Mouse (Mus musculus) gastrocnemius, adult 18-20 months (tissue): ENCODE results near the gene Gm37240. TPM values are rescaled to one million over a fixed set of nuclear protein-coding genes. Genes with fewer than 3 reads are reported as not detected.

Experiments
- DNase-seq: peaks from one replicate; pipeline ENCODE4 v3.0.0; 2021; ENCODE audit warnings: low spot score
- total RNA-seq, 2 experiments: library from RNA; stranded (reverse); gene quantifications; 2 replicates each; pipeline ENCODE4 v1.2.3; 2021

Gm37240 gene
- total RNA-seq, 2 experiments from 2014 or later, result 30.2 to 34.0 TPM

DNA sequence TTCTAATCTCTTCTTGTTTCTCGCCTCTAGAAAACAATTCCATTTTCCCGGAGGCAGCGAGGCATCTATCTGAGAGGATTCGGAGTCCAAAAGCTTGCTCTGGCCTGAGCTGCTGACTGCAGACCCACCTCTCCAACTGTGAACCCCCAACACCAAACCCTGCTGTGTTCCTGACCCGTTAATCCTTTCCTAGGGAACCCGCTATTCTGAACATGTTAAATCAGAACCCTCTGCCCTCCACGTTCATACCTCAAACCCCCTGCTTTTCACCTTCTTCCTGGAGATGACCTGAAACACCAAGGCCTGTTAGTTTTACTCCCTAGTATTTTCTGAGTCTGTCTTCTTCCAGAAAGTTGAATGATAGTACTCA lies 1271.5 kb downstream of the Gm37240 start:
- no peak for DNase-seq

DNA sequence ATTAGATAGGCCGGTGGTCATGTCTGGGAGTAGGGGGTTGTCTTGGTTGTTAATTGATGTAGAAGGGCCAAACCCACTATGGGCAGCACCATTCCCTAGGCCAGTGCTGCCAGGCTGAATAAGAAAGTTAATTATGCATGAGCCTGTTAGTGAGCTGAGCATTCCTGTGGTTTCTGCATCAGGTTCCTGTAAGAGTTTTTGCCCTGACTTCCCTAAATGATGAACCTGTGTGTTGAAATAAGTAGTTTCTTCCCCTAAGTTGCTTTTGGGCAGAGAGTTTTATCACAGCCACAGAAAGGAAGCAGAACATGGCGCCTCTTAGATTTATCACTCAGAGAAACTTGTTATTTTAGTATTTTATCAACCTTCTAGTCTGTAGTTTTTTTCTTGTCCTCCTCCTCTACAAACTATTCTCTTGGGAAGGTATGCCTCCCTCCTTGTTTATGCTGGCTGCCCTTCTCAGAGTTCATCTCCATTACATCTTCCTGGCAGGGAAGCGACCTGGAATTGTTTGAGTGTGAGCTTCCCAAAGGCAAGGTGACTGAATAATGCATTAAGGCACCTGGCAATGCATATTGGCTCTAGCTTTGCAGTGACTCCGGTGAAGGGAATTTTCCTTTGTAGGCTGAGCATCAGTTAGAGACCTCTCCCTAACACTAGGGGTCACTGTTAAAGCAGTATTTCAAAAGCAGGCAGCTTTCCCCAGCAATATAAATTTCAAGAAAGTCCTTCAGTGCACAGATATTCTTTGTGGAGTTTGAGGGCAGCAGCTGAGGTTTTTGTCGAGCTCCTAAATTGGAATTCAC lies 1272.1 kb downstream of the Gm37240 start:
- DNase-seq, result peak; percentile 28

DNA sequence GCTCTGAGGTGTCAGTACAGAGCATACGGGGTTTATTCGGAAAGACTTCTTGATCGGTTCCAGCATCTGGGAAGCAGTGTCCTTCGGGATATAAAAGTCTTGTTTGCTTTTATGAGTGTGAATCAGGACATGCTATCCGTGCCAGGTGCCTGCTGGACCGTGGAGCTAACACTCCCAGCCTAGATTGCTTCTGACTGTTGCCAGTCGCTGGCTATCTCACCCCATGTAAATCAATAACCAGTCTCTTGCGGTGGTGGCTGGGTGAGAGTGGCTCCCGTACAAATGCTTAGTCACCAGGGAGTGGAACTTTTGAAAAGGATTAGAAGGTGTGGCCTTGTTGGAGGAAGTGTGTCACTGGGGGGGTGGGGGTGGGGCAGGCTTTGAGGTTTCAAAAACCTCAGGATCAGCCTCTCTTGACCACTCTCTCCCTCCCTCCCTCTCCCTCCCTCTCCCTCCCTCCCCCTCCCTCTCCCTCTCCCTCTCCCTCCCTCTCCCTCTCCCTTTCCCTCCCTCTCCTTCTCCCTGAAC lies 1277.1 kb downstream of the Gm37240 start:
- DNase-seq, result no peak

DNA sequence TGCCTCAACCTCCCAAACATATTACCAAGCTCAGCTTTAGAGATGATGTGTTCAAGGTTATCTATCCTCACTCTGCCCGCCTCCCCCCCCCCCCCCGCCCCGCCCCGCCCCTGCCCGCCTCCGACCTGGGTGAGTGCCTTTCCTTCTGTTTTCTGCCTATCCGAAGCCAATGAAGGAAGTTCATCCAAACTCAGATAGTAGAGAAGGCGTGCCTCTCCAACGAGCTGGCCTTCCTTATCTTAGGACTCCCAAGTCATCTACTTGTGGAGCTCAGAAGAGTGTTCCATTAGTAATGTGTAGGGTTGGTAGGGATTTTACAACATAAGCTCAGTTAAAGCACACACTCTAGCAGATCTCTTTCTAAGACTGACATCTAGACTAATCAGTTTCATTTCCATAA lies 1284.1 kb downstream of the Gm37240 start:
- no peak for DNase-seq

DNA sequence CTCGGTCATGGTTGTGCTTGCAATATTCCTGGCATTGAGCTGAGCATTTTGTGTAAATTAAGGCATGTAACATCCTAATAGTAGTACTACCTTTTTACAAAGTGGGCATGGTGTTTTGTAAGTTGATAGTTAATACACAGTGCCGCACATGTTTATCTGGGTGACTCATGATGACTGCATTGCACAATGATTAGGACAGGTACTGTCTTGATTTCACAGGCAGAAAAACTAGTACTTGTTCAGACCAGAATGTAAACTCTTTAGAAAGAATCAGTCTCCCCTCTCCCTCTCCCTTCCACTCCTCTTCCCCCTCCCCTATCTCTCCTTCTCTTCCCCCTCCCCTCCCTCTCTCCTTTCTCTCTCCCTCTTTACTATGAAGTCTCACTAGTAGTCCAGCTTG lies 1284.6 kb downstream of the Gm37240 start:
- no peak for DNase-seq

DNA sequence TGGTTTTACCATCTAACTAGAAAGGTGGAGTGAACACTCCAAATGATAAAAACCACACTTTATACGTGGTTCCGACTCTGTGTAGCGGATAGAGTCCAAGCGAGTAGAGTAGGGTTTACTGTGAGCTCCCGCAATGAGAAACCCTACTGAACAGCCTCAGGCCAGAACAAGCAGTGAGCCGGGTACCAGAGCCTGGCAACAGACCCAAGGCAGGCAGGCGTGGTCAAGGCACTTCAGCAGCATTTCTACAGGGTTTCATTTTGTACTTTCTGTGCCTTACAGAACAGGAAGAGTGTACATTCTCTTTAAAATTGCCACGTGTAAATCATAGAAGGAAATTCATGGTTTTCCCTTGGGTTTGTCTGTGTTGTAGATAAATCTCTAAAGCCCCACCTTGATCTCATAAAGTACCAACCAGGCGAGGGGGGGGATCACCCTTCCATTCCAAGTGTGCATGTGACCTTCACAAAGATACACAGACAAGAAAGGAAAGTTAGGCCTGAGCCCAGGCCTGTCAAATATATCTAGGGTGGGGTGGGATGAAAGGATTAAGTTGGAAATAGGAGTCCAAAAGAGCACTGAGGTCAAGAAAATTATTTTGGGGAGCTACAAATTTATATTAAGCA lies 1285.3 kb downstream of the Gm37240 start:
- no peak for DNase-seq

DNA sequence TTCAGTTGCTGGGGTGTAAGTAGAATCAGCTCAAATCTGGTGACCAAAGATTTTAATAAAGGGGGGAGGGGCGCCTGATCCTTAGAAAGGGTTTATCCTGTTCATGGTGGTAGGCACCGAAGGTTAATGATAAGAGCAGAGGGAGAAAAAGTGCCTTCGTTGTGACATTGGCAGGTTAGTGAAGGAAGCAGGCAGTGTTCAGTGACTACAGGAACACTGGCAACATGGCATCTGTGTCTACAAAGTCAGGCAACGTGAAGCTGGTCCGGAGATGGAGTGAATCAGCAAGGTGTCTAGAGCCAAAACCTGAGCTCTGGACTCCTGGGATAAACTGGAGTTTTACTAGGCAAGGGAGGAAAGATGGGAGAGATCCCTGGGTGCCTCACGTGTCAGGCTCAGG lies 1288.6 kb downstream of the Gm37240 start:
- DNase-seq, result no peak

DNA sequence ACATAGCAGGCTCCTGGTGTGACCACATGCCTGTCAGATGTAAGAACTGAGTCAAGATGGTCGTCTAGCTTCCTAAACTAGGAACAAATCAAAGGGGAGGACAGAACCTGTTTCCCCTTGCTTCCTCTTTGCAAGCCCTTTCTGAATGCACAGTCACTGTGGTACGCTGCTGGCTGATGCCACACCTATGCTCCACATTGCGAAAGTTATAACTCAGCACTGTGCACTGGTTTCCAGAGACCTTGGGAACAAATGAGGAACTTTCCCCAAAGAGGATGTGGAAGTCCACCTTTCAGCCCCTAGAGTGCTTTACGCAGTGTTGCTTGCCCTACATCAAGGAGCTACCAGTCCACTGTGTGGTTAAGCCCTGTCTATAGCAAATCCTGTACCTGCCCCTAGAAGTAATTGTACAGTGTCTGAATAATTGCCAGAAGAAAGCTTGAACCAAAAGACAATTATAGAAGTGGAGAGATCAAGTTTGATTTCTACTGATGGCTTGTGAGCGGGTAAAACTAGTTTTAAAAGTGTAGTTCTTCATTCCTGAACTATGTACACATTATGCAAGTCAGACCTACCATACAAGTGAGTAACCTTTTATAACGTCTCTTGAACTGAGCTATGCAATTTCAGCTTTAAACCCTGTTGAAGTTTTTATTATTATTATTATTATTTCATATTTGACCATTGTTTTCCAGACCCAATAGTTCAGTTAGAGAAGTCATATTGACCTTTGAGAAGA lies 1289.2 kb downstream of the Gm37240 start:
- no peak for DNase-seq

DNA sequence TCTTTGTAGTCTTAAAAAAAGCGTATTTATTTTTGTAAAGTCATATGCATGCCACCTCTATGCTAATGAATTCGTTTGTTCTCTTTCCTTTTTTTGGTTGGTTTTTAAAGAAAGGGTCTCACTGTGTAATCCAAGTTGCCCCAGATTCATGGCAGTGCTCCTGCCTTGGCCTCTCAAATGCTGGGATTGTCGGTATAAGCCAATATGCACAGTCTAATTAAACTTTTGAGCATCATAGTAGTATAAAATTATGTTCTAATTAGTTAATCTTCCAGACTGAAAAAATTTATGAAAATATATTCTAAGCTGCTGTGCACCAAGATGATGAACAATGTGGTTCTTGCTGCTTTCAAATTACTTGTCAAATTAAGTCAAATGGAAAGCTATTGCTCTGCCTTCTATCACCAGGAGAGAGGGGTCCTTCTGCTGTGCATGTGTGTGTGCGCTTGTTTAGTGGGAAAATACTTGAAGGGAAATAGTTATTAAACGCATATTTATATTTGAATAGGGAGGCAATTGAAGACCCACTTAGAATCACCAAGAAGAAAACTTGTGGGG lies 1291.6 kb downstream of the Gm37240 start:
- DNase-seq, result no peak

DNA sequence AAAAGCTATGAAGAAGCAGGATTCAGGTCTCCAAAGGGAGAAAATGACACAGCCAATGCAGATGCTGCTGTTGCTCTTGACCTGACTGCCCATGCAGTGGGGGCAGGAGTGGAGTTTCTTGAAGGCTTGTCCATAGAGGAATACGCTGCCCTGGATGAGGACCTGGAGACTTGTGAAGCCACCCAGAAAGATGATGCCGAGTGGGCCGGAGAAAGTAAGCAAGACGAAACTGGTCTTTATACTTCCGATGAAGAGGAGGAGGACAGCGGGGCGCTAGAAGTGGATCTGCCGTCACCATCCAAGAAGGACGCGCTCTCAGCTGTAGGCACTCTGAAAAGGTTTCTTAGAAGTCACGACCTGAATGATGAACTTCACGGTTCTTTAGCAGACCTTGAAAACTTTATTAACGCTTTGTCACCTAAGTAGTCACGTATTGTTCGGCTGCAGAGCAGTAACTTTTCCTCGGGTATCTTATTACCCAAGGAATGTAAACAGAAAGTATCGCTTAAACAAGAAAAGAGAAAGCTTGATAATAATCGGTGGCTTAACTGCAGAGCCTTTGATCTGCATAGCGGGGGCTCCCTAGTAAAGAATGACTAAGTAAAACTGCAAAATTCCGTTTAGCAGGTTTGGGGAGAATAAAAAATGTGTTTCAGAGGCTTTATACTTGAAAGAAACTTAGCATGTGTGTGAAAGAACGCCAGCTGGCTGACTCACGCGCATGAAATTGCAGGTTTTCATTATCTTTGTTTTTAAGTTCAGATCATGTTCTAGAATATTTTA lies 1292.2 kb downstream of the Gm37240 start:
- no peak for DNase-seq

DNA sequence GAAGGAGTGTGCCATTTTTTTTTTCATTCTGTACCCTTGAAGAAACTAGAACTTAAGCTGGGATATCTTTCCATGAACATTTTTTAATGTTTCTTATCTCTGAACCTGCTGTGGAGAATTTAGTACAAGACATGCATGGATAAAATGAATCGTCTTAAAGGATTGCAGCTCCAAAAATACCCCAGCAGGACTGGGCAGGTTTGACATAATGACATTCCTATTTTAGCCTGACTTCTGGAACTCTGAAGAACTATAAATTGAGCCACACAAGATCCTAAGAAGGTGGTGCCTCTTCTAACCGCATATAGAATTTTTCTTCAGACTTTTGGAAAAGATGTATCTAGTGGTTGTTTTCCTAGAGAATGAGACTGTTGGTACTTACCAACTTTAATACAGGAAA lies 1294.0 kb downstream of the Gm37240 start, which contains the start of gene Tigd4:
Gene Tigd4 (plus strand): TSS at position 301 of the 400 bp plus-strand sequence.
- no peak for DNase-seq

DNA sequence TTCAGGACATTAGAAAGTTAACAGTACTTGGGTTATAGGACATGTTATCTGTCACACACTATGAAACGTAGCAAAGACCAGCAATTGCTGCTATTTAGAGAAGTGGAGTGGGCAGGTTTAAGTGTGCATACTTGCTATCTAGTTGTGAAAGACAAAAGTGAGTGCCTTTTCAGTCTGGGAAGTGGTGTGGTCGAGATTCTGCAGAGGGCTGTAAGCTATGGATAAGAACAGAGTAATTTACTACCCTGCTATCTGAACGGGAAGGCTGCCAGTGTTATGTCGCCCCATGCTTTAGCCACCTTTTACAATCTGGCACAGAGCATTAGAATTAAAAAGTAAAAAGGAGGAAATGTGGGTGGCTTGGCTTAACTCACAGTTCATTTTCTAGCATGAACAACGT lies 1300.6 kb downstream of the Gm37240 start:
- no peak for DNase-seq

DNA sequence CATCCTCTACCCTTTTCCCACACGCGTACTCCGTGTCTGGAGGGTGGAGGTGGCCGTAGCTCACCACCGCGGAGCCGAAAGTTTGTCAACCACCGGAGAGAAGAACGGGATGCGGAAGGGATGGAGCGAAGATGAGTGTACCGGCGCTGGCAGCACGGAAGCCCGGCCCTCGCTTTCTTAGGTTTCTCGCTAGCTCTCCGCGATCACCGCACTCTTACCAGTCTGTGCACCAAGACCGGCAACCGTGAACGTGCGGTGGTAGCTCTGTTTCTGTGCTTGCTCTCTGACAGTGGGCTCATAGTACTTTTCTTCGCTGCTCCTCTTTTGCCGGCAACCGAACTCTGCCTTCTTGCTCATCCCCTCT lies 1304.4 kb downstream of the Gm37240 start:
- no peak for DNase-seq

DNA sequence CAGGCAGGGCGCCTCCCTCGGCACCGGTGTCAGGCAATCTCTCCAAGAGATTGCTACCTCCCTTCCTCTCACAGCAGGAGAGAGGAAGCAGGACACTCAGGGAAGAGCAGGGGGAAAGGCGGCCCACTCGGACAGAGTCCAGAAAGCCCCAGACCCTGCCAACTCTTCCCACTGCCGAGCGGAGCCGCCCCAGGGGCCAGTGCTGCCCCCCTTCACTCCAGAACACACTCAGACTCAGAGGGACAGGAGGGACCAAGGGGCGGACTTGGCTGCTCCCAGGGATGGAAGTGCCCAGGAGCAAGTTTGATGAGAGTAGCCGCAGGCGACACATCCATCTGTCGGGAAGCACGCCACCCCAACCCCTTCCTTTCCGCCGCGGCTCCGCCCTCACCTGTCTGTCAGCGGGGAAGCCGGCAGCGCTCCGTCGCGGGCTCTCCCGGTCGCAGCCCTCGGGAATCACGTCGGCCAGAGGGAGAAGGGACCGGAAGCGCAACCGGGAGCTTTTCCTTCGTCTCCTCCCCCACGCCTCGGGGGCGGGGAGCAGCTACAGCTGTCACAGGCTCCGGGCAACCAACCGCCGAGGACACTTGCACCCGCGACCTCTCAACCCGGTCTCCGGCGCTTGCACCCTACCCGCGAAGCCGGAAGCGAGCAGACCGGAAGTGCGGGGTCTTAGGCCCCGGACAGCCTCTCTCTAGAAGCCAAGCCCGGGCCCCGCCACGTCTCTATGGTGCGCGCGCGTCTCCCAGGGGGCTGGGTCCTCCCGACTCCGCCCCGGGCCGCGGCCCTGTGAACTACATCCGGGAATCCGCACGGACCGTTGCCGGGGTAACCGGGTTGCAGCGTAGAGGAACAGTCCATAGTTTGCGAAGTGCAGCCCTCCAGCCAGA lies 1305.0 kb downstream of the Gm37240 start, which contains the start of gene Arfip1:
Gene Arfip1 (minus strand): TSS at position 603 of the 890 bp plus-strand sequence.
- peak; percentile 97 for DNase-seq

DNA sequence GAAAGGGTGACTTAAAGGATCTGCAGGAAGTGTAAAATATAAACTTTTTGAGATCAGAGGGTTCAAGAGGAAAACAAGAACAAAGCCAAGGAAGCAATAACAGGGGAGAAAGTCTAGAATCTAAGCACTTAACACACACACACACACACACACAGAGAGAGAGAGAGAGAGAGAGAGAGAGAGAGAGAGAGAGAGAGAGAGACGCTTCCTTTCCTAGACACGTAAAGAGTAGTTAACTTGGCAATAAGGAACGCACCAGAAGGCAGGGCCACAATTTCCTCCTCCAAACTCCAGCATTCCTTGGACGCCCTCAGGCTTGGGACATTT lies 1305.7 kb downstream of the Gm37240 start:
- DNase-seq, result no peak

DNA sequence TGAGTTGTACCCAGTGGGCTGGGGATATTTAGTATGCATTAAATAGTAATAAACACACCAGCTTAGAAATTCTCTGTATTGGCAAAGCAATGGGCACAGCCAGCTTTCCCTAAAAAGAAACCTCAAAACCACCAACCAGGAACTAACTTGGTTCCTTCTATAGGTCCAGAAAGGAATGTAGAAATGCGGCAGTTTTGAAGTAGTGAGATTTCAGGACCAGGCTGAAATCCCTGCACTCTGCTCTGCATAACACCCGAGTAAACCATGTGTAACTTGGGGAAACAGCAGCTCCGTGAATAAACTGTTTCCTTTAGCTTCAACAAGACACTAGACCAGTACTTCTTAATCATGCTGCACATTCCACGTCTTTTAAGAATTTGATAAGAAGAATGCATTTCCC lies 1306.6 kb downstream of the Gm37240 start:
- DNase-seq, result no peak

DNA sequence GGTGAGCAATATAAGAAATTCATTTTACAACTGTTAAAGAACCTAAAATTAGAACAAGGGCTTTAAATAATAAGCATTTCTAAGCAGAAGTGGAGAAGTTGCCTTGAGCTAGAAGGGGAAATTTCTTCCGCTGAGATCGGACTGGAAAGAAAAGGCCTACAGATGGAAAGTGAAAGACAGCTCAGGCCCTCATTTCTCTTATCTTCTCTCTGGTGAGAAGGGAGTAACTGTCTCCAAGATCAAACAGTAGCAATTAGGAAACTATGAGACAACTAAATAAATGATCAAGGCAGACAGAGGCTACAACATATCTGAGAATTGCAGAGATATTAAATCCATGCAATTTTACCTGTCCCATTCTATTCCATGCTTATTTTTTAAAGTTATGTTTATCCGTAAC lies 1316.8 kb downstream of the Gm37240 start:
- DNase-seq, result no peak

DNA sequence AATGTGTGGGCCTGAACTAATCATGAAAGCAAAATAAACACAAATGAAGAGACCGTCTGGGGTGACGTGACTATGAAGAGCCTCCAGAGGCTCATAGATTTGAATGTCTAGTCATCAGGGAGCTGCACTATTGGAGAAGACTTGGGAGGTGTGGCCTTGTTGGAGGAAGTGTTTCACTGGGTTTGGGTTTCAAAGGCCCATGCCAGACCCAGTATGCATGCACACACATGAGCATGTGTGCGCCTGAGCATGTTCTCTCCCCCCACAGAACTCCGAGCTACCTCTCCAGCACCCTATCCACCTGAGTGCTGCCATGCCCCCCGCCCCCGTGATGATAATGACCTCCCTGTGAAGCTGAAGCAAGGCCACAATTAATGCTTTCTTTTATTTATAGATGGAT lies 1317.7 kb downstream of the Gm37240 start:
- DNase-seq, result no peak

DNA sequence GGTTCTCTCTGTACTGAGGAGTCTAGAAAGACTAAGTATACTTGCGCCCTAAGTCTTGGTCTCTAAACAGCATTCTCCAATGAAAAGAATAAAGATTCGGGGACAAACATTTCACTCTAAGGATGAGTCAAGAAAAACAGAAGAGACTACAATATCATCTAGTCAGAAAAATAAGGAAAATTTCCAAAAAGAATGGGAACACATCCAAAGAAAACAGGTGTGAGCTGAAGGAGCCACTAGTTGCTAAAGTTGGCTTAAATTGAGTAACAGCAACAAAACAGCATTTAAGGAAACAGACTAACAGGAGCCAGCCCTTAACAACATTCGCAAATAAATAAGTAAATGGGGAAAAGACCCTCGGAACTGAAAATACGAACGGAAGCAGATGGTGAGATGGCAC lies 1318.8 kb downstream of the Gm37240 start:
- DNase-seq, result no peak

DNA sequence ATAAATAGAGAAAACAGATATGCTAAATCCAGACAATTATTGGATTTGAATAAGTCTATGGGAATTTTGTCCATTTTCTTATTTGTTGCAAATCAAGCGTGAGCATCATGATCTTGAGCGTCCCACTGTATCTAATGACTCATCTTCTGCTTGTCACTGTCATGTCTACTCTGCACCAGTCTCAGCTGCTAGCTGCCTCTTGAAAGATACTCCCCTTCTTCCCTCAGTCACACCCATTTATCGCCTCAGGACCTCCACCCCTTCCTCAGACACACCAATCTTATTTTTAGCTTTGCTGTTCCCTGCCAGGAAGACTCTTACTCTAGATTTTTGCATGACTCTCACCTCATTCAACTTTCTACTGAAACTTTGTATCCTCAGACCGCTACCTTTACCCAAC lies 1323.9 kb downstream of the Gm37240 start:
- DNase-seq, result no peak
